Mouse (Mus musculus): Measurements from ENCODE around the gene Pak7.

DNA sequence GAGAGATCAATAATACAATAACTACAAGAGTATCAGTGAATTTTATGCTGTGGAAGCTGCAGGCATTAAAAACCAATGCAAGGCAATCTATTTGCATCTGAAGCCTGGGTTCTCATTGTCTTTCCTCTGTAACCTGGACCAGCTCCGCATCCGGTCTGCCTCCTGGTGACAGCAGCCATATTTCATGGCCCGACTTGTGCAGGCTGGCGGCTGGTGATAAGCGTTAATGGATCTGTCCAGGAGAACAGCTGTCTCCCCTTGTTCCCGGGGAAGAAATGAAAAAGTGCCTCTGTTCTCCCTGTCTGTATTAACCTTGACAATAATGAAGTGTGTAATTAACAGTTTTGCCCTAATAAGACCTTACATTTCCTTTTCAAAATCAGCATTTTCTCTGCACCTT lies 265.9 kb downstream of the Pak7 start:
- TF ChIP-seq GATA1 (IDR thresholded peaks at IDR 0.05; ENCODE audit: borderline replicate concordance, low read length) (no peak), FLI1 (IDR thresholded peaks at IDR 0.05; ENCODE audit: low read length) (no peak)

Measured in megakaryocyte, embryonic 14.5 days (primary cell).